Mouse (Mus musculus): ENCODE measurements around the gene Agtrap. TPM values are rescaled to one million over a fixed set of nuclear protein-coding genes. Genes with fewer than 3 reads are reported as not detected.
A peak's percentile ranks its signal among the peaks of the same experiment; 100 is the strongest.

Agtrap gene
- polyA plus RNA-seq (2016; fragmentation: Nextera tagmentation; extraction: Ambion mirVana): 11.2 and 11.9 TPM in 2 replicates

DNA sequence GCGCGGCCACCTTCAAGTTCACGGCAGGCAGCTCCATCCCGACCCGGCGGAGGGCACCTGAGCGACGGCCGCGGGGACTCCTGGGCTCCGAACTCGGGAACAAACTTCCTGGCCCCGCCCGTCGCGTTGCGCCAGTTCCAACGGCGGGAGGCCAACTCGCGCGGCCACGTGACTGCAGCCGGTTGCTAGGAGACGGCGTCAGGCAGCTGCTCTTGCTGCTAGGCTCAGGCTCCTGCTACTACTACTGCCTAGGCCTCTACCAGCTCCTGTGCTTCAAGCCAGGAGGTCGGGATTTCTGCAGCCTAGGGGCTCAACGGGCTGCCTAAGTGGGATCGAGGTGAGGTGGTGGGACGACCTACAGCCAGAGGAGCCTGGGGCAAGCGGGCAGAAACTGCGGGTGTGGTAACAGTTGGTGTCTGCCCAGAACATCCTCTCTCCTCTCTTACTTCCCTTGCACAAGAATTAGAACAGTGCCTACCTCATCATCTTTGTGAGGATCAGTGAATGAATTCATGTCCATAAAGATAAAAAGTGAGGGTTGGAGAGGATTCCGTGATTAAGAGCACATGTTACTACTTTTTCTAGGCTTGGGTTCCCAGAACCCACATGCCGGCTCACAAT, at the start of gene Agtrap:
TSS of gene Agtrap (minus strand) at position 125 of the 621 bp plus-strand sequence.
- Histone ChIP-seq H3K4me3 (peak within 1 kb of the TSS; percentile 63), H3K36me3 (no peaks in the 10 kb centered on the region), H3K27me3 (no peaks in the 10 kb centered on the region), H3K27ac (replicated peaks) (peak within 1 kb of the TSS; percentile 60), H3K9ac (replicated peaks) (peak within 1 kb of the TSS; percentile 69), H3K4me1 (peaks cover 39% of the 10 kb centered on the region), H3K9me3 (no peaks in the 10 kb centered on the region), H3K4me2 (replicated peaks) (peak within 1 kb of the TSS; percentile 79)
- 4% methylated on average over 34 of the region's 34 CpGs for WGBS
- ATAC-seq (ENCODE audit: low FRiP score, low read depth): peak; percentile 92

DNA sequence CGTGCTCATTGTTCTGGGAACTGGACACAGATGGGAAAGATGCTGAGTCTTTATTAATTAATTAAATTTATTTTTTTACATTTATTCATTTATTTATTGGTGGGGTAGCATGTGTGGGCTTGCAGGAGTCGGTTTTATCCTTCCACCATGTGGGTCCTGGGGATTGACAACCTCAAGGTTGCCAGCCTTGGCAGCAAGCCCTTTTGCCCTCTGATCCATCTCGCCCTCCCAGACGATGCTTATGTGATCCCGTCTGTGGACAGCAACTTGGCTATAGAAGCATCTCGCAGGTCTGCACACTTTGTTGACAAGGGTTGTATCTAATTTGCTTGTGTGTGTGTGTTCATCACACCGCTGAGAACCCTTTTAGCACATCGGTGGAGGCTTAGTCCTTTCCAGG, 49.7 kb upstream of the Agtrap start:
- Histone ChIP-seq H3K9me3 (no peaks in the 10 kb centered on the region), H3K4me3 (no peak overlapping the region), H3K27ac (replicated peaks) (peak overlapping the region; percentile 86; the same call in 1 of the 2 replicates), H3K4me1 (peaks cover 23% of the 10 kb centered on the region), H3K27me3 (peaks cover 24% of the 10 kb centered on the region), H3K9ac (replicated peaks) (no peak overlapping the region), H3K4me2 (replicated peaks) (no peak overlapping the region), H3K36me3 (no peaks in the 10 kb centered on the region)
- WGBS: 75% methylated on average over 8 of the region's 8 CpGs
- no peak for ATAC-seq (ENCODE audit: low FRiP score, low read depth)

DNA sequence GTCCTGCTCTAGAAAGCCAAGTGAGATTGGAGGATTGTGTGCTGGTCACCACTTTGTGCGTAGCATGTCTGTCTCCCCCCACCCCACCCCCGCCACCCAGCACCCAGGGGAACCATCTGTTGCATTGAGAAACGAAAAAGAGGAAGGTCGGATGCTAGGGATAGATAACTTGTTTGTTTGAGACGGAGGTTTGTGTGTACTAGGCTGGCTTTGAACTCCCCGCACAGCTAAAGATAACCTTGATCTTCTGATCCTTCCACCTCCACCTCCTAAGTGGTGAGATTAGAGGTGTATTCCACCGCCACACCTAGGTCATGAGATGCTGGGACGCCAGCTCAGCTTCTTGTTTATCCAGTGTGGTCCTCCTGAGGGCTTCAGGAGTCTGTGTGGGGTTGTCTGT, 47.2 kb upstream of the Agtrap start:
- 91% methylated on average over 8 of the region's 8 CpGs for WGBS
- Histone ChIP-seq H3K36me3 (no peaks in the 10 kb centered on the region), H3K9ac (replicated peaks) (no peak overlapping the region), H3K27me3 (peaks cover 34% of the 10 kb centered on the region), H3K27ac (replicated peaks) (no peak overlapping the region), H3K4me1 (peaks cover 35% of the 10 kb centered on the region), H3K9me3 (no peaks in the 10 kb centered on the region), H3K4me3 (no peak overlapping the region), H3K4me2 (replicated peaks) (no peak overlapping the region)
- ATAC-seq (ENCODE audit: low FRiP score, low read depth): no peak

DNA sequence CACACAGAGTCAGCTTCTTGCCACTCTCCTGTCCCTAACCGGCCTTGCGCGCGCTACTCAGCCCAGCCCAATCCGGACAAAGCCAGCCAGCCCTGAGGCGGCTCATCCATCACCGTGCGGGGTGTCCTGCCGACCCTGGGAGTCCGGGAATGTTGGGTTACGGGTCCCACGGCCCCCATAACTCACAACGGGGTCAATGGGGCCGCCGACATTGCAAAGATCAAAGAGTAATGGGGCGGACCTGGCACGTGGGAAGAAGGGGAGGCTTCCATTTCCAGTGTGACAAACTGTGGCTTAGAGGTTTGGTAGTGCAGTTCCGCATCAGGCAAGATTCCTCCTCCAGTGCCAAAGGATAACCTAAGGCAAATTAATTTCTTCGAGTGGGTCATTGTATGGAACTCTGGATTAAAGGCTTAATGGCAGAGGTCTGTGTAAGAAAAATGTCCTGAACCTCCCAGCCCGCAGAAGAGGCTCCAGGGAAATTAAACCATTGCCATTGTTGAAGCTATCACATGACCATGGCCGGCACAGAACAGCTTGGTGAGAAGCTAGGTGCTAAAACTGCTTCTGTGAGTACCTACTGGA, 43.8 kb upstream of the Agtrap start:
- H3K4me2 ChIP-seq (replicated peaks): peak overlapping the region; percentile 65
- H3K4me3 ChIP-seq: peak overlapping the region; percentile 73
- H3K4me1 ChIP-seq: peaks cover 43% of the 10 kb centered on the region
- under 1% methylated on average over 21 of the region's 21 CpGs for WGBS
- H3K9me3 ChIP-seq: no peaks in the 10 kb centered on the region
- no peaks in the 10 kb centered on the region for H3K36me3 ChIP-seq
- H3K27ac ChIP-seq (replicated peaks): peak overlapping the region; percentile 99
- ATAC-seq (ENCODE audit: low FRiP score, low read depth): peak; percentile 69
- H3K9ac ChIP-seq (replicated peaks): peak overlapping the region; percentile 91
- H3K27me3 ChIP-seq: peaks cover 26% of the 10 kb centered on the region

DNA sequence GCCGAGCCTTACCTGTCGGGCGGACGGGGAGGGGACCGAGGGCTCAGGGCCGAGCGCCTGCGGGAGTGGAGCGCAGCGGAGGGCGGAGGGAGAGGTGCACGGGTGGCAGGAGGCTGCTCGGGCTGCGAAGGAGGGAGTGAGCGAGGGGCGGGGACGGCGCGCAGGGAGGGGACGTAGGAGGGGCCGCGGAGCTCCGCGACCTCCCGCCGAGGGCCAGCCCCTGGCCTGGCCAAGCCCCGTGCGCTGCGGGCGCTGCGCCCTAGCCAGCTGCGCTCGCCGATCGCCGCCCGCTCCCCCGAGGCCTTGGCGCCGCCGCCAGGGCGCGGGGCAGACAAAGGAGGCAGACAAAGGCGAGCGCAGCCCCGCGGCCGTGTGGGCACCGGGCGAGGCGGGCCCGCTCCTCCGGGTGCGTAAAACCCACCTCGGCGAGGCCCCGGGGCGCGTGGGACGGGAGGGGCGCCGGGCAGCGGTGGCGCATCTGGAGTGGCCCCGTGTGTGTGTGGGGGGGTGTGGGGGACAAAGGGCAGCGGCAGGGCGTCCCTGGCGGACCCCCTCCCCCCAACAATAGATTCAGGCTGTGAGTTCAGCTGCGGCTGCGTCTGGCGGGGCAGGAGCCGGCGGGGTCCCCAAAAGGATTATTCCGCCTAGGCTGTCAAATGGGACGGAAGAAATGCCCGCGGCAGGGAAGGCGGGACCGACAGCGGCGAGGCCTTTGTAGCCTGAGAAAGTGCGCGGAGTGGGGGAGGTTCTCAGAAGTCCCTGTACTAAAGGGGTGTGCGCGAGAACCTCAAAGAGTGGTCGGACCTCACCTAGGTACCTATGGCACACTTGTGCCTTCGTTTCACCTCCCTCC, 43.0 kb upstream of the Agtrap start, which contains the start of gene Draxin:
TSS of gene Draxin (minus strand) at position 138 of the 853 bp plus-strand sequence.
- H3K36me3 ChIP-seq: no peaks in the 10 kb centered on the region
- H3K4me1 ChIP-seq: peaks cover 46% of the 10 kb centered on the region
- H3K27ac ChIP-seq (replicated peaks): peak within 1 kb of the TSS; percentile 99
- H3K4me2 ChIP-seq (replicated peaks): peak within 1 kb of the TSS; percentile 65
- WGBS: under 1% methylated on average over 69 of the region's 87 CpGs
- H3K9me3 ChIP-seq: no peaks in the 10 kb centered on the region
- peak within 1 kb of the TSS; percentile 73 for H3K4me3 ChIP-seq
- peak within 1 kb of the TSS; percentile 91 for H3K9ac ChIP-seq (replicated peaks)
- peaks cover 26% of the 10 kb centered on the region for H3K27me3 ChIP-seq
- ATAC-seq (ENCODE audit: low FRiP score, low read depth): peak; percentile 91

DNA sequence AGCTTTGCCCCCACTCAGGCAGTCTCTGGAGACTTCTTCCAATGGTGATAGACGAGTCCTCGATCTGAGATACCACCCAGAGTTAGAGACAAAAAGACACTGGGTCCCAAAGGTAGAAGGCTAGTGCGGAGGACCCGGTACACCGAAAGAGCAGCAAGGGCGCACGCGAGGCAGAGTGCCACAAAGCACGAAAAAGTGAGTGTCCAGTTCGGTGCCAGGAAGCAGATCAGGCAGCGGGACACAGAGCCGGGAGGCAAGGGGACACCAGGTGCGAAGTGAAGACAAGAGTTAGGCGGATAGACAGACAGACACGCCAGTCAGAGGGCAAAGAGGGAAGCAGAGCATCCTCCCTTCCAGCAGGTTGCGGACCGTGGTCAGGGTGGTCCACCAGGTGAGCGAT, 42.3 kb upstream of the Agtrap start, which contains the start of gene Mad2l2:
TSS of gene Mad2l2 (plus strand) at position 252 of the 400 bp plus-strand sequence.
- Histone ChIP-seq H3K4me2 (replicated peaks) (peak within 1 kb of the TSS; percentile 65), H3K27ac (replicated peaks) (peak within 1 kb of the TSS; percentile 99), H3K9ac (replicated peaks) (peak within 1 kb of the TSS; percentile 91), H3K4me1 (peaks cover 46% of the 10 kb centered on the region), H3K27me3 (peaks cover 26% of the 10 kb centered on the region), H3K36me3 (no peaks in the 10 kb centered on the region), H3K9me3 (no peaks in the 10 kb centered on the region), H3K4me3 (peak within 1 kb of the TSS; percentile 73)
- no peak for ATAC-seq (ENCODE audit: low FRiP score, low read depth)
- WGBS: 1% methylated on average over 18 of the region's 18 CpGs

DNA sequence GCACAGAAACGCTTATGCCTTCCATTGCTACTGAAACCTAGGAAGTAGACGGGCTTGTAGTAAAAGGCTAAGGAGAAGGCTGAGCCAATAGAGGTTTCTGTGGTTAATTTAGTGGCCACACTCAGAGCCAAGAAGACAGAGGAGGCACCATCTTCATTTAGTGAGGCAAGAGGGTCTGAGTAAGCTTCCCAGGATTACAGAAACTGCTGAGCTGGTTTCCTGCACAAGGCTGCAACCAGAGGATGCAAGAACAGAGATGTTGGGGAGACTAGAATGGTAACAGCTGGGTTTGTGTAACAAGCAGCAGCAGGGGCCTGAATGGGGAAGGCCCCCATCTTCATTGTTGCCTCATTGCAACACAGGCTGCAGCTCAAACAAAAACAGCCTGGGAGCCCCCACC, 40.8 kb upstream of the Agtrap start:
- H3K27ac ChIP-seq (replicated peaks): peak overlapping the region; percentile 99; the same call in 1 of the 2 replicates
- WGBS: 63% methylated on average over 2 of the region's 2 CpGs
- no peaks in the 10 kb centered on the region for H3K36me3 ChIP-seq
- peaks cover 26% of the 10 kb centered on the region for H3K27me3 ChIP-seq
- H3K9ac ChIP-seq (replicated peaks): peak overlapping the region; percentile 91
- peaks cover 50% of the 10 kb centered on the region for H3K4me1 ChIP-seq
- peak overlapping the region; percentile 73 for H3K4me3 ChIP-seq
- no peak for ATAC-seq (ENCODE audit: low FRiP score, low read depth)
- no peaks in the 10 kb centered on the region for H3K9me3 ChIP-seq
- peak overlapping the region; percentile 65 for H3K4me2 ChIP-seq (replicated peaks)

DNA sequence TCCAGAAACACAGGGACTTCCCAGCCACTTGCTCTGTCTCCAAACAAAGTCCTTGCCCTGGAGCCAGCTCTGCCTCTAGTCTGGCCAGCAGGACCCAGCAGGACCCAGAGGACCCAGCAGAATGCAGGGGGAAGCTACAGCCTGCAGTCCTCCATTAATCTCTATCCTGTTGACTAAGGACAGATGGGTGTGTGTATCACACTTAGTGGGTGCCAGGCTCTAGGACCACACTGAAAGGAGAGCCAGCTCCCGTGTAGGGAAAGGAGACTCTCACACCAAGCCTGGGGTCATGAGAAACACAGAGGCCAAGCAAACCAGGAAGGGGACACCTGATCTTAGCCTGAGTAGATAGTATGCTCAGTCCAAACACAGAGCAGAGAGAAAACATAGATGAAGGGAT, 40.4 kb upstream of the Agtrap start:
- peak overlapping the region; percentile 73 for H3K4me3 ChIP-seq
- H3K4me2 ChIP-seq (replicated peaks): peak overlapping the region; percentile 65
- 71% methylated on average over 1 of the region's 1 CpGs for WGBS
- no peaks in the 10 kb centered on the region for H3K9me3 ChIP-seq
- peaks cover 26% of the 10 kb centered on the region for H3K27me3 ChIP-seq
- ATAC-seq (ENCODE audit: low FRiP score, low read depth): no peak
- 0 out of 2 replicates have a peak overlapping the region, but pooled peaks have one; percentile 99 for H3K27ac ChIP-seq (replicated peaks)
- peaks cover 52% of the 10 kb centered on the region for H3K4me1 ChIP-seq
- H3K9ac ChIP-seq (replicated peaks): peak overlapping the region; percentile 91
- H3K36me3 ChIP-seq: no peaks in the 10 kb centered on the region

DNA sequence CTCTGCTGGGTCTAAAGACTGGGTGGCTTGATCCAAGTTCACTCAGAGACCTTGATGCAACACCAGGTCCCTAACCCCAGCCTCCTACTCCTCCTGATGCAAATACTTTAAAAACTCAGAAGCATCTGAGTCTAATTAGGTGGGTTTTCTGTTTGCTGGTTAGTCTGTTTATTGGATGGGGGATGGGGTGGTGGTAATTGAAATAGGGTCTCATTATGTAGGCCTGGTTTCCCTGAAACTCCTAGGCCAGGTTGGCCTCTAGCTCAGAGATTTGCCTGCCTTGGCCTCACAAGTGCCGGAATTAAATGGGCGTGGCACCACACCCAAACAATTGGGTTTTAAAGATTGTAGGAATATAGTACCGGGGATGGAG, 34.8 kb upstream of the Agtrap start:
- no peaks in the 10 kb centered on the region for H3K9me3 ChIP-seq
- 0 out of 2 replicates have a peak, but pooled peaks cover 2% of the 10 kb centered on the region for H3K27me3 ChIP-seq
- peak overlapping the region; percentile 12; the same call in 1 of the 2 replicates for H3K4me2 ChIP-seq (replicated peaks)
- H3K36me3 ChIP-seq: no peaks in the 10 kb centered on the region
- peaks cover 37% of the 10 kb centered on the region for H3K4me1 ChIP-seq
- WGBS: 69% methylated on average over 3 of the region's 3 CpGs
- ATAC-seq (ENCODE audit: low FRiP score, low read depth): no peak; the same call in 1 of the 2 replicates
- H3K27ac ChIP-seq (replicated peaks): peak overlapping the region; percentile 72
- H3K9ac ChIP-seq (replicated peaks): no peak overlapping the region; the same call in 1 of the 2 replicates
- no peak overlapping the region for H3K4me3 ChIP-seq

DNA sequence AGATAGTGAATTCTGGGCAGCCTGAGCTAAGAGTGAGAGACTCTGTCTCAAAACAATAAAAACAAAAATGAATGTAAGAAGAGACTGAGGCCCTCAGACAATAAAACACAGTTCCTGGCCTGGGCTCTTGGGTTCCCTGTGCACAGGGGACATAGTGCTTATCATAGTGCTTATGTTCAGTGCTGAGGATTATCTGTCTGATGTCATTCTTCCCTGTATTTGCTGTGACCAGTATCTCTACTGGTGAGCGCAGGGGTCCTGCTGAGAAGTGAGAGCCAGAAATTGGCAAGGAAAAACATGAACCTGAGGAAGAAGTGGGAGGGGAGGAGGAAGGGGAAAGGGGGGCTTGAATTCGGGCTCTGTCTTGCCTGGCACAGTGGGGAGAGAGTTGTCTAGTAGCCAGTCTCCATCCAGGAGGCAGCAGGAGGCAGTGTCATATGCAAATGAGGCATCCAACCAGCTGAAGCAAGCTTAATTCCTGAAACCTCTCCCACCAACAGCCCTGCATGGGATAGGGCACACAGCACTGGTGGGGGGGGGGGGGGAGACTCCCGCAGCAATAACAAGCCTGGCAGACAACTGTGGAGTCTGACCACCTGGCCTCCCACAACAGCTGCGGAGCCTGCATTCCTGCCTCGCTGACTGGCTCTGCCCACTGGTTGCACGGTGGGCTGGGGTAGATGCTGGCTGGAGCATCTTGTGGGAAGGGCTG, 34.3 kb upstream of the Agtrap start:
- Histone ChIP-seq H3K4me3 (no peak overlapping the region), H3K4me1 (peaks cover 36% of the 10 kb centered on the region), H3K9ac (replicated peaks) (no peak overlapping the region; the same call in 1 of the 2 replicates), H3K36me3 (no peaks in the 10 kb centered on the region), H3K27ac (replicated peaks) (peak overlapping the region; percentile 72), H3K27me3 (0 out of 2 replicates have a peak, but pooled peaks cover under 1% of the 10 kb centered on the region), H3K4me2 (replicated peaks) (peak overlapping the region; percentile 12; the same call in 1 of the 2 replicates), H3K9me3 (no peaks in the 10 kb centered on the region; the same call in 1 of the 2 replicates)
- 7% methylated on average over 6 of the region's 6 CpGs for WGBS
- peak; percentile 86 for ATAC-seq (ENCODE audit: low FRiP score, low read depth)

DNA sequence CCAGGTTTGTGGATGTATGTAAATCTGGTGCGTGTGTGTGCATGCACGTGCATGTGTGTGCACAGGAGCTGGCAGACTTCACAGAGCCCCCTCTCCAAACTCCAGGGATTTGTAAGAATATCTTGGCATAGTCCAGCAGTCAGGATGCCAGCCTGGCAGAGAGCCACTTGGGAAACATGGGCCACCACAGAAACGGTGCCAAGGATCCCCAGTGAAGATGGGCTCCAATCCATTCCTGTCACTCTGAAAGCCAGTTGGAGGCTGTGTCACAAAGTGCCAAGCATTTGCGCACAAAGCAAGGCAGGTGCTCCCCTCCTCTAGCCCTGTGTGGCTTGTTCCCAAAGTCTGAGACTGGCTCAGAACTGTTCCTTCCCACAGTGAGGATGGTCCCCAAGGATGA, 33.5 kb upstream of the Agtrap start:
- H3K27me3 ChIP-seq: no peaks in the 10 kb centered on the region
- H3K4me1 ChIP-seq: peaks cover 28% of the 10 kb centered on the region
- WGBS: 82% methylated on average over 4 of the region's 4 CpGs
- ATAC-seq (ENCODE audit: low FRiP score, low read depth): no peak
- H3K27ac ChIP-seq (replicated peaks): 0 out of 2 replicates have a peak overlapping the region, but pooled peaks have one; percentile 72
- H3K4me2 ChIP-seq (replicated peaks): no peak overlapping the region
- H3K36me3 ChIP-seq: no peaks in the 10 kb centered on the region
- no peak overlapping the region for H3K4me3 ChIP-seq
- H3K9me3 ChIP-seq: no peaks in the 10 kb centered on the region; the same call in 1 of the 2 replicates
- no peak overlapping the region for H3K9ac ChIP-seq (replicated peaks)

Measured in midbrain, embryonic 12.5 days (tissue).